Mouse (Mus musculus): Measurements from ENCODE around the gene Faf2.

- no peak for TF ChIP-seq POLR2A (IDR thresholded peaks at IDR 0.05; ENCODE audit: low read depth, low read length)
- no peak for TF ChIP-seq CTCF (IDR thresholded peaks at IDR 0.05; ENCODE audit: extremely low read depth, insufficient read length, insufficient replicate concordance, low read depth, low read length)
Observed at GRCm38 (mm10) chr13:54650461-54650860, 28.9 kb downstream of the Faf2 start.
